Mouse (Mus musculus): ENCODE measurements around the gene Eif5b.

DNA sequence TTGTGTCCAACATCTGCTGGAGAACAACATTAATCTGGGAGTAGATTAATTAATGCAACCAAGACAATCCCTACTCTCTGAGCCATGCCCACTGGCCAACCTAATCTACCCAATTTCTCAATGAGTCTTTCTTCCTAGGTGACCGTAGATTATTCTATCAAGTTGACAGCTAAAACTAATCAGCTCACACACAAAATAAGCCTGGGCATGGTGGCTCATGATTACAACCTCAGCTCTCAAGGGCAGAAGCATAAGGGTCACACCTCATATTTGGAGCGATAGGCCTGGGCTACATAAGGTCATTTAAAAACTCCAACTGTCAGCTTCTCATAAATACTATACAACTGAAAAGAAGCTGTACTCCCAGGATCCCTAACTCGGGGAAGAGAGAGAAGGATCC is 1.6 kb upstream of the Eif5b start:
- no peak for TF ChIP-seq CTCF (IDR thresholded peaks at IDR 0.05; ENCODE audit: borderline replicate concordance, insufficient read depth, low read length)
- TF ChIP-seq POLR2A (IDR thresholded peaks at IDR 0.05; ENCODE audit: low read depth, low read length) = no peak

All from embryonic fibroblast, embryonic 13.5 days (primary cell).